Mouse (Mus musculus) T-cell, adult 2 months (primary cell): ENCODE measurements around the gene Helz2.

Source experiments
- DNase-seq: peaks from one replicate; pipeline ENCODE4 v3.0.0; 2022; ENCODE audit warnings: low spot score

The Helz2 gene

DNA sequence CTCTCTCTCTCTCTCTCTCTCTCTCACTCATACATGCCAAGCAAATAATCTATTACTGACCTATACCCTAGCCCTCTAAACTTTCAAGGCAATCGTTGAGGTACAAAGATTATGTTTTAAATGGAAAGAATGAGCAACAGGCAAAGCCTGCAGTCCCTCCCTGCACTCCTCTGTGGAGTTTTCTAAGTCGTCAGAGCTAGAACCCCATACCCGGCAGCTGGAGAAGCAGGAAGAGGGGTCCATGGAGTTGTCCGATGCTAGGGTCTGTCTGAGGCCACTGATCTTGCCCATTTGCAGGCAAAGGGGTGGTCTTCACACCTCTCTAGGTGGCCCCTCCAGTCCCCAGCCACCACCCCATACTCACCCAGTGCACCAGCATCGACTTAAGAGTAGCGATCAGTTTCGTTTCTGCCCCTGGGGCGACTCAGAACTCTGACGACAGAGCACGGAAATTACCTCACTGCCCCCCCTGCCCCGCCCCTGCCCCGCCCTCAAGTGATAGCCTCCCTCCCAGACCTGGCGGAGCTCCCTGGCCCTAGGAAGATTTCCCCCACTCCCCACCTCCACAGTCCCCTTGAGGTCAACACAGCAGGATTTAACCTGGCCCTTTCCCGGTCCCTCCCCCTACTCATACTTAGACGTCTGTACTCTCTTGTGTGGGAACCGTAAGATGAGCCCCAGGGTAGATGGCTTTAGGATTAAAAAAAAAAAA, at the start of gene Helz2:
Gene Helz2, minus strand, starts transcription at position 426 of the 712 bp plus-strand sequence.
- DNase-seq, result peak; percentile 72

DNA sequence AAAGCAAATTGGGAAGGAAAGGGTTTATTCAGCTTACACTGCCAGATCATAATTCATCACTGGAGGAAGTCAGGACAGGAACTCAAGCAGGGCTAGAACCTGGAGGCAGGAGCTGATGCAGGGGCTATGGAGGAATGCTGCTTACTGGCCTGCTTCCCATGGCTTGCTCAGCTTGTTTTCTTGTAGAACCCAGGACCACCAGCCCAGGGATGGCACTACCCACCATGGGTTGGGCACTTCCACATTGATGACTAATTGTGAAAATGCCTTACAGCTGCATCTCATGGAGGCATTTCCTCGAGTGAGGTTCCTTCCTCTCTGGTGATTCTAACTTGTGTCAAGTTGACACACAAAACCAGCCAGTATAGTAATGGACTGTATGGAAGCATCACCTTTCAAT, 49.1 kb upstream of the Helz2 start:
- no peak for DNase-seq

DNA sequence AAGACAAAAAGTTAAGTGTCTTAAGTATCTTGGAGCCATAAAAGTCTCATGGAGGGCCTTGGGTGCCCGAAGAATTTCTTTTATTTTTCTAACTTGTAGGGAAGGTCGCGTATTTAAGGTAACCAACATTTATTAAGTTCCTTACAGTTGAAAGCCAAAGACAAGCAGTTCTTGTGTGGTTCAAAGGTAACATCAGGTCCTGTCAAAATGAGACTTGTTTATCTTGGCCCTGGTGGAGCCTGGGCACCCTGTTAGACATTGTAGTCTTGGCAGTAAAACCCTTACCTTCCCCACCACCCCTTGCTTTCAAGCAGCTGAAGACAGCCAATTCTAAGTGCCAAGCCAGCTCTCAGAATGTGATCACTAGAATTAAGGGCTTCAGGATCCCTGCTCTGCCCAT, 46.9 kb upstream of the Helz2 start:
- DNase-seq, result no peak

DNA sequence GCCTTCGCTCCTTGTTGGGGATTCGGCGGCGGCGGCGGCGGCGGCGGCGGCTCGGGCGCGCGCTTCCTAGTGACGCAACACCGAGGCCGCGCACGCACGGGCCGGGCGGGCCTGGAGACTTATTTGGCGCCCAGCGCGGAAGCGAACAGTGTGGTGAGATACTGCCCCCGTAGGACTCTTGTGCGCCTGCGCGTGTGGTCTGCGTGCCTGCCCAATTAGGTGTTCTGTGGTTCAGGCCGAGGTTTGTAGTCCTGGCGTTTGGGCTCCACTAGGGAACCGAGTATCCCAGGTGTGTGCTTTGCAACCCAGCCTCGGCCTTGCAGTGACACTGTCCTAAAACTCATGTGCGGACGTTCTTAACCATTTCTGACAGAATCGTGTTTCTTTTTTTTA, 46.1 kb upstream of the Helz2 start, which contains the start of gene Gmeb2:
Gene Gmeb2, minus strand, starts transcription at position 78 of the 393 bp plus-strand sequence.
- DNase-seq, result peak; percentile 96

DNA sequence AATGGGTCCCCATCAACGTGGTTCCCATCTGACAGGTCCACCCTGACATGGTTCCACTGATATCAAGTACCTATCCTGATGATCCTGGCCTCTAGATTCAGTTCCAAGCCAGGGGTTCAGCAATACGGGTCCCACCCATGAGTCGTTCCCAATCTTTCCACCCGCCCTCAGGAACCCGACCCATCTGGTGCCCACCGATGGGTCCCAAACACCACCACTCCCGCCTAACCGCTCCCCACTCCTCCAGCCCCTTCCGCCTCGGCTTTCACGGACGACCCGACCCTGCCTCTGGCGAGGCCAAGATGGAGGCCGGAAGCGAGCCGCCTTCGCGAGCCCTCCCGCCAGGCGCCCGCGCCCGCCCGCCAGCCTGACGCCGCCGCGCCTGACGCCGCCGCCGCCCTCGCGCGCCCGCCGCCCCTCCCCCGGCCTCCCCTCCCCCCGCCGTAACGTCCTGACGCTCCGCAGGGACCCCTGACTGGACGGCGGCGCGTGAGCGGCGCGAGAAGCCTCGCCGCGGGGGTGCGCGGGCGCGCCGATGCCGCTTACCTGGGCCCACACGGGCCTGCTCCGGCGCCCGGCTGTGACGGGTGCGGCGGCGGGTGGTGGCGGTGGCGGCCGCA, 45.6 kb upstream of the Helz2 start:
- peak; percentile 80 for DNase-seq

DNA sequence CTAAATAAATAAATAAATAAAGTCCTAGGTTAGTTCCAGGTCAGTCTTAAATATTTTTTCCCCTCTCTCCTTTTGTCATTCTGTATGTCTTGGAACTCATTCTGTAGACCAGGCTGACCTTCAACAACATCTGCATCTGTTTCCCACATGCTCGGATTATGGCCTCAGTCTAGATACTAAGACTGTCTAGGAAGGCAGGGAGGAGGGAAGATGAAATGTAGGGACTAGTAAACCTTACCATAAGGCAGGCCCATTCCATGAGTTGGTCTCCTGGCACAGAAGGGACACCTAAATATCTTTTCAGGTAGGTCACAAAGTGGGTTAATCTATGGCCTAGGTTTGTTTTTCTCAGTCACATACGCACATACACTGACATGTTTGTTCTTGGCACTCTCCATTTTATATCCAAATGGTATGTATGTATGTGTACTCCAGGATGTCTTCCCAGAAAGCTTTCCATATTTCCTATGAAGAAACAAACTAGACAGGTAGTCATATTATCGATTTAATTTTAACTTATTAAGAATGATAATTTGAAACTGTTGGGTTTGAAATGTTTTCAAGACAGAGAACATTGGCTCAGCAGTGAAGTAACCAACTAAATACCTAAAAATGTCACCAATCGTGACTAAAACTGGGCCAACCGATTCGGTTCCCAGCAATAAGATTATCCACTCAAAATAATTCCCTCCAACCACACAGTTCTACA, 45.0 kb upstream of the Helz2 start:
- no peak for DNase-seq

DNA sequence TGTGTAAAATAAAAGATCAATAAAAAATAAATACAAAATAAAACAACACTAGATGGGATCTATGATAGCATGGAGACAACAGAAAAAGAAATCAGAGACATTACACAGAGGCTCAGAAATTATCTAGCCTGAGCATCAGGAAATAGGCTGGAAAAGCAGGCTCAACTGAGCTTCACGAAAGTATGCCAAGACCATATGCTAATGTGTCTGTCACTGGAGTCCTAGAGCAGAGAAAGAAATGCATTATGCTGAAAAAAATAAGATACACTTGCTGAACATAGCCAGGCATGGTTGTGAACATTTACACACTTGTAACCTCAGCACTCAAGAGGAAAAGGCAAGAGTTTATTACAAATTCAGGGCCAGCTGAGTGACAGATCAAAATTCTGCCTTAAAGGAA, 38.1 kb upstream of the Helz2 start:
- DNase-seq, result no peak

DNA sequence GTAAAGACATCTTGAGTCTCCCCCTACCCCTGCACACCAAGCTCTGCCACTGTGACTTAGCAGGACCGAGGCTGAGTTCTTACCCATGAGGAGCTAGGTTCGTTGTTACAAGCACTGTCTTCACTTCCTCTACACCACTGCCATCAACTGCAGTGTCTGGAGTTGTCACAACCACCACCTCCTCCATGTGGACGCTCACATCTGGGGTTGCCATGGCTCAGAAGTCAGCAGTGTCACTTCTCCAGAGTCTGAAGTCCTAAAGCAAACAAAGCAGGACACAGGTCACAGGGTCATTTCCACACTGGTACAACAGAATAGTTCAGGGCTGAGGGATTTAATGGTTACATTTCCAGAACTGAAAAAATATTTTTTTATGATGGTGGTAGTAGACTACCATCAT, 36.0 kb upstream of the Helz2 start:
- no peak for DNase-seq

DNA sequence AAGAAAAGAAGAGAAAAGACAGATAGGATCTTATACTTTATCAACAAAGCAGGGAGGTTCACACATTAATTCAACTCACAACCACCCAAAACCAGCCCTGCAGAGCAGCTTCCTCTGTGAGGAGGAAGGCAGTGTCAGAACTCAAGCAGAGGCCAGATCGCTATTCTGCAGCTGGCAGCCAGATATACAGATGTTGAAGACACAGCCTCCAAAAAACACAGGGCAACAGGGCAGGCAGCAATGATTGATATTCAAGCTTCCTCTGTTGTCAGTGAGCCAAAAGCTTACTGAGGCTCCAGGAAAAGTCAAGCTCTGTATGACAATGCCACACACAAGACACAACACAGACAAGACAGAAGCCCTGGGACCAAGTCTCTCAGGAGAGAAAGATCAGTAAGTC, 34.9 kb upstream of the Helz2 start:
- DNase-seq, result no peak

DNA sequence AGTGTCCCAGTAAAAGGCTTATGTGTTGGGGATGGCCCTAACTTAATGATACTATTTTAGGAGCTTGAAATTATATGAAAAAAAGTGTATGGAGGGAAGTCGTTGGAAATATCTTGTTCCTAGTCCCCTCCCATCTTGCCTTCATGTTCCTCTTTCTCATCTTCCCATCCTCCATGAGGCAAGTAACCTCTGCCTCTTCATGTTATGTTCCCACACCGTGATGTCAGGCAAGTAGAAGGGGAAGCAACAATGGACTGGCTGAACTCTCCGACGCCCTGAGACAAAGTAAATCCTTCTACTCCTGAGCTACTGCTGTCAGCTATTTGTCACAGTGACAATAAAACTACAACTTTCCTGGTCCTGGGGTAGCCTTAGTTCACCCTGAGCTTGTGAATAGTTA, 32.8 kb upstream of the Helz2 start:
- DNase-seq, result no peak

DNA sequence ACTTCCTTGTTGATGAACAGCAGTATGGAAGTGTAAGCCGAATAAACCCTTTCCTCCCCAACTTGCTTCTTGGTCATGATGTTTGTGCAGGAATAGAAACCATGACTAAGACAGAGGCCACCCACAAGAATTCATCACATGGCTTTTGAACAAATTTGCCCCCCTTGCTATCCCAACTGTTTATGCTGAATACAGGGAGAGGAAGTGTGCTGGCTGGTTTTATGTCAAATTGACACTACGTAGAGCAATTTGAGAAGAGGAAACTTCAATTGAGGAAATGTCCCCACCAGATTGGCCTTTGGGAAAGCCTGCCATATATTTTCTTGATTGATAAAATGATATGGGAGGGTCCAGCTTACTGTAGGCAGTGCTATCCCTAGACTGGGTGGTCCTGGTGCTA, 32.0 kb upstream of the Helz2 start:
- DNase-seq, result no peak

DNA sequence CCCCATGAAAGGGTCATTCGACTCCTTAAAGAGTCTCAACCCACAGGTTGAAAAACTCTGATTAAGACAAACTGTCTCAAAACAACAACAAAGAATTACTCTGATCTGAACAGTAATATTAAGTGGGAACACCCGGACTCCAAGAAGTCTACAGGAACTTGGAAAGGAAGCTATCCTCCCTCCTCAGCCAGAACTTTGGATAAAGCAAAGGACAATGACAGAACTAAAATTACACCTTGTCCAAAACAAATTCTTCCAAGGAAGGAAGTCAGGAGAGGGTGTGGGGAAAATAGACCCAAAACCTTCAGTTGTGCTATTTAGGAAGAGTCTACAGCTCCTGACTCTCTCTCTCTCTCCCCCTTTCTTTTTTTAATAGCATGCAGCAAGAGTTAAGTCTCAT, 30.3 kb upstream of the Helz2 start:
- DNase-seq, result no peak

DNA sequence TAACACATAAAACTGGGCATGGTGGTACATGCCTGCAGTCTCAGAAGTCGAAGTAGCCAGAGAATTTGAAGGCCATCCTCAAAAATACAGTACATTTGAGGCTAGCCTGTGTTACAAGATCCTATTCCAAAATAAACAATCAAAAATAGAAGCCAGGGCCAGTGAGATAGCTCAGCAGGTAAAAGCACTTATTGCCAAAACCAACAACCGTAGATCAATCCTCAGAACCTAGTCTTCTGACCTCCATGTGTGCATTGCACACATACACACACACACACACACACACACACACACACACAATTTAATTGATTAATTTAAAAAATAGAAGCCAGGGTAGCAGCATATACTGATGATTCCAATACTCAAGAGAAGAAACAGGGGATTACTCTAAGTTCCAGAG, 25.0 kb upstream of the Helz2 start:
- DNase-seq, result no peak

DNA sequence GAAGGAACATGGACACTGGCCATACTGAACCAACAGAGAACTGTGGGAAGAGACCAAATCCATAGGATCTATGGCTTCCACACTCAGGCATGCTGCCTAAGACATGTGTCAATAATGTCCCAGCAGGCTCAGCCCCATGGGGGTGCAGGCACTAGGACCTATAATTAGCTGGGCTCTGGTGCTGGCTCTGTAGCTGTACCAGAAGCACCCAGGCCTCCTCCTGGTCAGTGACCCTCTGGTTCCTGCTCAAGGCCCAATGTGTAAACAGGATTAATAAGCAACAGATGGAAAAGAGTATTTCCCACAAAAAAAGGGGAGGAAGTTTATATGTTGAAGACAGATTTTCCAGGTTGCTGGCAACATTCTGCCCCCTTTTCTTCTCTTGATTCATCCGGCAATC, 11.4 kb upstream of the Helz2 start:
- no peak for DNase-seq

DNA sequence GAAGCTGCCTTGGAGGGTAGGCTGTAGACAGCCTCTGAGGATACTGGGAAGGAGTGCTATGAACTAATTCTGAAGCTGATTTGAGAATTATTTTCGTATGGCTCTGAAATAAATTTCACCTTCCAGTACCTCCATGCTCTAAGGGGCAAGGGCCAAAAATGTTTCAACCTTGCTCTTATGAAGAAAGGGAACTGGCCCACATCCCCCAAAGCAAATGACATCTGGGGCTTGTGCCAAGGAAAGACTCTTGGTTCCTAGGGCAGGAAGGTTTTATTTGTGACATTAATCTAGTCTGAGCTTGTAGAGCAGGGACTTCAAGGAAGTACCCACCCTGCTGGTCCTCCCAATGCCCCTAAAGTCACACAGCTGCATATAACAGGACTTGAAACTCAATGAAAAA, 10.0 kb upstream of the Helz2 start:
- DNase-seq, result no peak

DNA sequence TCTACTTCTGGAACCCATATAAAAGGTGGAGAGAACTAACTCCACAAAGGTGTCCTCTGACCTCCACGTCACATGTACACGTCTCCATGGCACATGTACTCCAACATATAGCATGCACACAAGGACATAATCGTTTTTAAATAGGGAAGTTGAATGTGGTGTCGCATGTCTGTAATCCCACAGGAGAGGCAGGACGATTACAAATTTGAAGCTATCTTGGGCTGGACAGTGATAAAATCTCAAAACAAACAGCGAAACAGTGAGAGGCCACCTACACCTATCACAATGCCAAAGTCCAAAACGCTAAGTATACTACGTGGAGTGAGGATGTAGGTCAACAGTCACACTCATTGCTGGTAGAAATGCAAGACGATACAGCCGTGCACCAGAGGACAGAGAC, 7.4 kb upstream of the Helz2 start:
- DNase-seq, result no peak

DNA sequence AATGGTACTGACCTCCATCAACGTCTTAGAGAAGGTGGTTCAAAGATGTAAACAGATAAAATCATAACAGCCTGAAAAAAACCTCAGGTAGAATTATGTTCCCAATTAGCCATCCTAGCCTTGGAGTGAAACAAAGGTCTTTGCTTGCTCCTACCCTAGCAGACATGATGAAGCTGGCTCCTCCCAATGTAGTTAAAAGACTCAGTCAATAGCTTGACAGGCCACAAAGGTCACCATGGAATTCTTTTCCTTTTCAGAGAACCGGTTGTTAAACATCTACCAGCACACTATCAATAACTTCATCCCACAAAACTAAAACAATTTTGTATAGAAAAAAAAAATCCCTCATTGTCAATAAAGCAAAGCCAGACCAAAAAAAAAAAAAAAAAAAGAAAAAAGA, 3.2 kb upstream of the Helz2 start:
- DNase-seq, result no peak

DNA sequence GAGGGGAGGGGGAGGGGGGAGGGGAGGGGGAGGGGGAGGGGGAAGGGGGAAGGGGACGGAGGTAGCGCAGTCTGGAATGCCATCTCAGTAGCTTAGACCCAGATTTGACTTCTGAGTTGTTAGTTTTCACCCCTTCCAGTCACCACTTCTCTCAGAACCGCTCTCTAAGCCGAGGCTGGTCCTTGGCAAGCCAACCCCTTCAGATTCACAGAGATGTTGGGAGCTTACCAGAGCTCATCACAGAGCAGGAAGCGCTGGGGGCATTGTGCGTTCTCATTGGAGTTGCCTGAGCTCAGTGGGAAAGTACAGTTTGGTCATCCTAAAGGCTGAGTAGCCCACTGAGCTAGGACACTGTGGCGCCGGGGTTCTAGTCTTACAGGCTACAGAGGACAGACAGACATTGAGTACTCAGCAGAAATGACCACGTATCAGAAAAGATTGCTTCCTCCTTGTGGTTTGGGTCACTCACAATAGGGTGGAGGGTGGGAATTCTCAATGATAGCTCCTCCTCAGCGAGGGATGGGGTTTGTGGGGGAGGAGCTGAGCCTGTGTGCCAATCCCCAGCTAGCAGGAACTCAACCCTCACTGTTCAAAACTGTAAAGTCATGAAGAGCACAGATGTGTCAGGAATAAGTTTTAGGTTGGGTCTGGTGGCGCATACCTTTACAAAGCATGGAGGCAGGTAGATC, 2.0 kb upstream of the Helz2 start:
- no peak for DNase-seq

DNA sequence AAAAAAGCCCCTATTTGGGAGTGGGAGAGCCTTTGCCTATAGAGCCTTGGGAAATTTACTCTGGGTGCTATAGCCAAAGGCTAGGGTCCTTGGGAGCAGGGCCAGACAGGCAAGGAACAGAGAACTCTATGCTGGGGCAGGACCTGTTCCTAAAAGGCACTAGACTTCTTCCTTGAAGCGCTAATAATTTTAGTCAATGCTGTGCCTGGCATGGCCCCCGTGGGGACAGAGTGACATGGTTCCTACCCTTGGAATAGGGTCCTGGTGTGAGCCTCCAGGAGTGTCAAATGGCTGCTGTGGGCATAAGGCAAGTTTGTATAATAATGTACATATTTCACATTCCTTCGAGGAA, 463 bp upstream of the Helz2 start:
- no peak for DNase-seq

DNA sequence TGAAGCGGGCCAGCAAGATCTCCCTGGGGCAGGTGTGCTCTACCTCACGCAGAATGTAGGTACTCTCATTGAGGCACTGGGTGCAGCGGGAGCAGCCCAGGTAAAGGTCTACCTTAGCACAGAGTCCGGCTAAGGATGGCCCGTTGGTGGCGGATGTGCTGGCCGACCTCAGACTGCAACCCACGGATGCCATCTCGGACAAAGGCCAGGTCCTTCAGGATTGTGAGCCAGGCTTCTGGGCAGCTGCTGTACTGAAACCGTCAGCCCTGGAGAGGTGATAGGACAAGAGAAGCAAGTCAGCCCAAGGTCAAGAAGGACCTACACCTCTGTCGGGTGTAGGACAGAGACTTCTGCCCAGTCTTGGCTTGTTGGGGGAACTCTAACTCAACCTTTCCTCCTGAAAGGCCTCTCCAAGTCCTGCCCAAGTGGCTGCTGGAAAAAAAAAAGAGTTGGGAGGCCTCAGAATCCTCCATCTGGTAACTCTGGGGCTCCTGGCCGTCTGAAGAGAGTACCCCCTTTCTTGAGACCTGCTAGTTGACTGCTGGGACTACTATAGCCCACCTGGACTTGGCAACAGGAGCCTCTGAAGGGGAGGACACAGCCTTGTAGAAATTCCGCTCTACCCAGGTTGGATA, 904 bp downstream of the Helz2 start:
- DNase-seq, result no peak

DNA sequence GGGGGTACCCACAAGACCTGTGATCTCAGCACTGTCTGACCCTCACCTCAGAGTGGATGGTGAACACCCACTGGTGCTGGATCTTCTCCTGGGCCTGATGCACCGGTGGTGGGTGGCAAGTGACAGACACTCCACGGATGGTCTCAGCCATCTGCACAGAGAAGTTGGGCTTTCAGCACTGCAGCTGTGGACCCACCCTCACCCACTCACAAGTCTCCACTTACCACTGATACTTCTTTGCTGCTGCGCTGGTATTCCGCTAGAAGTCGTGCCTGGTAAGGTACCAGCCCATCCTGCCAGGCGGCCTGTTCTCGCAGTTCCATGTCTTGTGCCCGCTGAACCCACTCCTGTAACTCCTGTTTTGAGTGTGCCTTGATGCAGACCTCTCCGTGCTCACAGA, 2.6 kb downstream of the Helz2 start:
- DNase-seq, result no peak

DNA sequence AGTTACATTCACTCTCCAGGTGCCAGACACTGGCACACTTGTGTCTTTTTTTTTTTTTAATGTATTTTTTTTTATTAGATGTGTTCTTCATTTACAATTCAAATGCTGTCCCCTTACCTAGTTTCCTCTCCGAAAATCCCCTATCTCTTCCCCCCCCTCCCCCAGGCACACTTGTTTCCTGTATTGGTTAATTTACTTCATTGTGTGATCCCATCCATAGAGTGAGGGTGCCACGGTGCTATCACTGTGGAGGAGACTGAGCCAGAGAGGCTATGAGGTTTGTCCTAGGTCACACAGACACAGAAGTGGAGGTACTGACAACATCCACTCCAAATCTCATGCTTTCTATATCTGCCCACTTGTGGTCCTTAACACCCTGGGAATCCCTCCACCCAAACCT, 3.0 kb downstream of the Helz2 start:
- no peak for DNase-seq
